Comparison of ENCODE assay signal across 14 mouse cellular contexts in genomic region chr2:136807992-136808726, GRCm38 (mm10).
A peak's percentile ranks its signal among the peaks of the same experiment; 100 is the strongest.
DNase-seq lines count a peak whose midpoint lies in the region; ATAC-seq and TF ChIP-seq lines count a peak whose summit lies in the region.
"Had no signal": no experiment of that assay in that cellular context is flagged by ENCODE, and none has a peak within 500 bp of the region (broad histone marks: within the 10 kb centered on the region; RNA-seq: fewer than 3 reads in every experiment).

No protein-coding gene starts in this region.

- WGBS in limb, embryonic 13.5 days, result 38% methylated on average over 8 of the region's 8 CpGs

- H3K4me2 ChIP-seq in limb, embryonic 13.5 days (replicated peaks), result no peak overlapping the region

- H3K4me1 ChIP-seq in limb, embryonic 13.5 days, result peaks cover 3% of the 10 kb centered on the region; the same call in 1 of the 2 replicates
- H3K4me1 ChIP-seq: megakaryocyte, embryonic 14.5 days had no signal

- intact Hi-C loops in heart, postnatal 25 days (cut with DNase I), result no loop called here

- no peaks in the 10 kb centered on the region for H3K27me3 ChIP-seq in limb, embryonic 13.5 days
- H3K27me3 ChIP-seq: megakaryocyte, embryonic 14.5 days had no signal

- H3K36me3 ChIP-seq in limb, embryonic 13.5 days, result no peaks in the 10 kb centered on the region

- no peak overlapping the region for H3K4me3 ChIP-seq in layer of hippocampus, adult 2 months
- H3K4me3 ChIP-seq in limb, embryonic 13.5 days, result no peak overlapping the region
- H3K4me3 ChIP-seq: megakaryocyte, embryonic 14.5 days had no signal

- no peak for TF ChIP-seq CTCF in layer of hippocampus, adult 2 months (conservative IDR thresholded peaks at IDR 0.05)

- H3K27ac ChIP-seq in layer of hippocampus, adult 2 months, result peak overlapping the region; percentile 54
- 0 out of 2 replicates have a peak overlapping the region, but pooled peaks have one; percentile 44 for H3K27ac ChIP-seq in limb, embryonic 13.5 days

- peak; percentile 4 to 7 for DNase-seq in heart, adult 9 months (ENCODE audit: low spot score in 2 of 2)
- DNase-seq in heart, postnatal 25 days (ENCODE audit: low spot score), result no peak
- DNase-seq in layer of hippocampus, adult 2 months (ENCODE audit: low spot score in 2 of 2), result no peak
- DNase-seq in layer of hippocampus, adult 9-10 months (ENCODE audit: low spot score), result no peak
- DNase-seq in brain, adult 2 months (ENCODE audit: low read depth, low spot score), result peak; percentile 80
- DNase-seq in liver, result no peak
- no peak for DNase-seq in gastrocnemius, adult 8-10 months (ENCODE audit: low spot score in 2 of 2)
- DNase-seq: adrenal gland, postnatal 14 days; cerebellum, postnatal 25 days; heart, adult 11 months; lung, adult 2 months; thymus, postnatal 4 days had no signal

- peak; percentile 75; the same call in 1 of the 2 replicates for ATAC-seq in limb, embryonic 13.5 days (ENCODE audit: low FRiP score, low read depth)

- H3K9me3 ChIP-seq in limb, embryonic 13.5 days, result no peaks in the 10 kb centered on the region

- no peak overlapping the region for H3K9ac ChIP-seq in limb, embryonic 13.5 days

Comparison
In these comparisons a context has a peak if more than half of its experiments do, and no peak if none do; other contexts are left out.
1. DNase-seq: peak in heart, adult 9 months (2 of 2) and brain, adult 2 months (single experiment); none in heart, postnatal 25 days (single experiment), layer of hippocampus, adult 2 months (0 of 2), layer of hippocampus, adult 9-10 months (single experiment), liver (single experiment) and gastrocnemius, adult 8-10 months (0 of 2).